Mouse (Mus musculus): Measurements from ENCODE around the gene Tbx1.

DNA sequence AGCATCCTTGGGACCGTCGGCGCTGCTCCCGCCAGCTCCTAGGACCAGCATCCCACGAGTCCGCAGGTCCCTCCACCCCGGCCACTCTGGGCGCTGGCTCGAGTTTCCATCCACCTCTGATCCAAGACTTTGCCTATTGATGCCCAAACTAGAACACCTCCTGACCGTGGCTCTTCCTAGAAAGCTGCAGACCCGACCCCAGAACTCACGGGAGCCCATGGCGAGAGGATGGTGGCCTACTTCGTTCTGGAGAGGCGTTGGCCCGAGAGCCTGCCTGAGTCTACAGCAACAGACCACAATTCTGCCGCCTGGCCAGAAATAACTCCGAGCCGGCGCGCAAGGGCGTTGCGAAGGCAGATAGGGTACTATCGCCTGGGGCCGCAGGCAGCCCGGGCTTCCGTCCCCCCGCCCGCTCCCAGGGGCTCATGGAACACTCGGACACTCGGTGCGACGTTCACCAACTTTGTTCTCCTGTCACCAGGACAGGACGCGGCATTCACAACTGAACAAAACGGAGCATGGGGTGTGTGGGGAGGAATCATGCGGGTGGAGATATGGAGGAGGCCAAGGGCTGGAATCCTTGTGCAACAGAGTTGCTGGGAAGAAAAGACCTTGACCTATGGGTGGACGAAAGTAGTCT lies 31.0 kb upstream of the Tbx1 start:
- TF ChIP-seq GATA1 (IDR thresholded peaks at IDR 0.05; ENCODE audit: low read length) (no peak), TAL1 (IDR thresholded peaks at IDR 0.05; ENCODE audit: low read length) (no peak)
